Mouse (Mus musculus) kidney, postnatal 14 days (tissue): Measurements from ENCODE around the gene Iqcf1.

Experiments used
- DNase-seq: peaks from one replicate; pipeline ENCODE4 v3.0.0; 2022; ENCODE audit warnings: mixed read lengths

Iqcf1 gene

DNA sequence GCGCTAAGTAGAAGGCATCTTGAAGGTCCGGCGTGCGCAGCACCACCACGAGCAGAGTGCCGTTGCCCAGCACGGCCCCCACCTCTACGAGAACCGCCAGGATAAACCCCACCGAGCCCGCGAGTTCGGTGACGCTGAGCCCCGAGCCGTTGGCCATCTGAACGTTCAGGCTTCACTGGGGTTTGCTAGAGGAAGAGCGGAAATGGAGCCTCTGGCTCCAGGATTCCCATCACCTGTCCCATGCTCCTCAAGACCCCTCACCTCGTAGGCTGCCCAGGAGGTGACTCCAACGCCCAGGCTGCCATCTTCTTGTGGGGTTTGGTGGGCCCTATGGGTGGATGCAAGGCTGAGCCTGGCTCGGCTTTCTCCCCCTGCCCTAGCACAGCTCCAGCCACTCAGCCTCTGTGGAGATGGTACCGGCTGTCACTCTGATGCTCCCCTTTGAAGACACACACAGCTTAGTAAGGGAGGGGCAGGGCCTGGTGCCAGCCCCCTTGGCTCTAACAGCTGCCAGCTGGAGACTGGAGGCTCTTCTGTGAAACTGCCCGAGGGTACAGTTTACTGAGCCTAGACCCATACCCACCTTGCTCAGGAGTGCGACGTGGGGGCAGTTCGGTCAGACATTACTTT, 34.1 kb upstream of the Iqcf1 start, which contains the start of gene Gpr62:
Gene Gpr62 (minus strand): TSS at position 368 of the 630 bp plus-strand sequence.
- no peak for DNase-seq

DNA sequence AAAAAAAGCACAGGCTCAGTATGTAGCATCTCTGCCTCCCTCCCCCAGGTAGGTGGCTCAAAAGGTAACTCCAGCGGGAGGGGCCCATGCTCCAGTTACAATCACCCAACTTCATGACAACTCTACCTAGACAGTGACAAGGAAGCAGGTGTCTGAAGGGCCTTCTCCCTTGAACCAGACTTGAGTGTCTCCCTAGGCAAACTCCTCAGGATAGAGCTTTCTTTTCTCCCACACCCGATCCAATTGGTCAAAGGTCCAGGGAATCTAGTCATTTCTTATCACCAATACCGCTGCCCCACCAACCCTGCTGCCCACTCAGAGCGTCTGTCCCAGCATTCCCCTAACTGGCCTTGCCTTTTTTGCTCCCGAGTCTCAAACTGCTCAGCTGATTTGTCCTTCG, 33.0 kb upstream of the Iqcf1 start:
- no peak for DNase-seq

- DNase-seq: no peak
Observed at GRCm38 (mm10) chr9:106467746-106468145, 32.0 kb upstream of the Iqcf1 start.

DNA sequence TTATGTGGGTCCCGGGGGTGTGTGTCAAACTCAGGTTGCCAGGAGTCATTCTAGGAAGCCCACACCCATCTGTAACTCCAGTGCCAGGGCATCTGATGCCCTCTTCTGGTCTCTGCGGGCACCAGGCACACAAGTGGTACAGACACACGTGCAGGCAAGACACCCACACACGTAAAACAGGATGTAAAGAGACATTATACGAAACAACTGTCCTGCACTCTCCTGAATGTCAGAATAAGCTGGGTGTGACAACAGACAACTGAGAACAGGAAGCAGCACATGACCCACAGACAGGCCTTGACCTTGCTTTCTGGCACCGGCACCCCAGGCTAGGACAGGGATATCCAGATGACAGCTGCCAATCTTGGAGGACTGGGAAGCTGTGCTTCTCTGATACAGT, 30.4 kb upstream of the Iqcf1 start:
- no peak for DNase-seq

DNA sequence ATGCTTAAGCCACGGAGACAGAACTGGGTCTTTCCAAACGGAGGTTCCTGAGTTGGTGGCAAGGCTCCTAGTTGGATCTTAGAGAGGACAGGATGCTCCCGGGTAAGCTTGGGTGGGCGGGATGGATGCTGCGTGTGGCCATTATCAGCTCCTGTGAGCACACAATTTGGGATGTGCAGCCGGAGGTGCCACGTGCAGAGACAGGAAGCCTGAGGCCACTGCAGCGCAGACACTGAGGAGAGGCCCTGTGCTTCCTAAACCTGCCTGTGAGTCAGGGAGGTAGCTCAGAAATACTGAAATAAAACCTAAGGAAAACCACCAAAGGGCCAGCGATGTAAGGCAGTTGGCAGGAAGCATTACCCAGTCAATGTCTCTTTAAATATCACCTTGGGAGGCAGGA, 30.0 kb upstream of the Iqcf1 start:
- DNase-seq: no peak

DNA sequence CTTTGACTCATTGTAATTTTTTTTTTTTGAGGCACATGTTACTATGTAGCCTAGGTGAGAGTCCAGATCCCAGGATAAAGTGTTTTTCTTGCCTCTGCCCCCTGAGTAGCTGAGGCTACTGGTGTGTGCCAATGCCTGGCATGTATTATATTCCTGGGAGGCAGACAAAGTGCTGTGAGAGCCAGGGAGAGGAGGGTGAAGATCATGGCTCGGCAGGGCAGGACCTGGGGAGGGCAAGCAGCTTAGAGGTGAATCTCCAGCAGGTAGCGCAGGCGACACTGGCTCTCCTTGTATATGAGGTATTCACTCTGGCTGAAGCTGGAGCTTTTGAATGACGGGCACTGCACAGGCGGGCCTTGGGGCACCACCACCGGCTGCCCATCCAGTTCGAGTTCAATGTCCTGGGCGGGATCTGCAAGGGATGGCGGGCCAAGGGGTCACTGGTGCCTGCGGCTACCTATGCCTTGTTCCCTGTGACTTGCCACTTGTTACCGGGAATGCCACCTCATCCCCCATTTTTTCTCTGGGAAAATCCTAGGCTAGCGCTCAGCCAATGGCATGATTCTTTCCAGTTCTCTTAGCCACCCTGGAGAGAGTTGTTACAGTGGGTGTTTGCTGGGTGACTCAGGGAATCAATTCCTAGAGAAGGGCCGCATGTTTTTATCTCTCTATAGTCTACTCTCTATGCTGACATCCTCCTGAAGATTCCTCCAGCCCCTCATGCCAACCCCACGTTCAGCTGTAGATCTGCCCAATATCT, 28.6 kb upstream of the Iqcf1 start:
- DNase-seq: no peak

GRCm38 (mm10) chr9:106471892-106472291, 27.9 kb upstream of the Iqcf1 start:
- peak; percentile 80 for DNase-seq

DNA sequence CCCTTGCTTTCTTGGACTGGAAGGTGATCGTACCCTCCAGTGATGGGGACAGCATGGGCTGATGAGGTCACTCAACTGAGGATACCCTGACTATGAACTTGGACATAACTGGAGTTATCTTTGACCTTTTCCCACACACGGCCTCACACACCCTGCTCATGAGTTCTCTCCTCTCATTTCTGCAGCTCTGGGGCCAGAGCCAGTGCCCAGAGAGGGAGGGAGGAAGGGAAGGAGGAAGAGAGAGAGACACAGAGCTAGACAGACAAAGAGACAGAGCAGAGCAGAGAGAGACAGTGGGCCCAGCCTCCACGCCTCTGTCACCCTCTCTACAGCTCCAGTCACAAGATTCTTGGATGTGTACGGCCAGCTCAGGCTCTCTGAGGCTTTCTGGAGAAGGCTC, 27.4 kb upstream of the Iqcf1 start:
- DNase-seq: no peak

DNA sequence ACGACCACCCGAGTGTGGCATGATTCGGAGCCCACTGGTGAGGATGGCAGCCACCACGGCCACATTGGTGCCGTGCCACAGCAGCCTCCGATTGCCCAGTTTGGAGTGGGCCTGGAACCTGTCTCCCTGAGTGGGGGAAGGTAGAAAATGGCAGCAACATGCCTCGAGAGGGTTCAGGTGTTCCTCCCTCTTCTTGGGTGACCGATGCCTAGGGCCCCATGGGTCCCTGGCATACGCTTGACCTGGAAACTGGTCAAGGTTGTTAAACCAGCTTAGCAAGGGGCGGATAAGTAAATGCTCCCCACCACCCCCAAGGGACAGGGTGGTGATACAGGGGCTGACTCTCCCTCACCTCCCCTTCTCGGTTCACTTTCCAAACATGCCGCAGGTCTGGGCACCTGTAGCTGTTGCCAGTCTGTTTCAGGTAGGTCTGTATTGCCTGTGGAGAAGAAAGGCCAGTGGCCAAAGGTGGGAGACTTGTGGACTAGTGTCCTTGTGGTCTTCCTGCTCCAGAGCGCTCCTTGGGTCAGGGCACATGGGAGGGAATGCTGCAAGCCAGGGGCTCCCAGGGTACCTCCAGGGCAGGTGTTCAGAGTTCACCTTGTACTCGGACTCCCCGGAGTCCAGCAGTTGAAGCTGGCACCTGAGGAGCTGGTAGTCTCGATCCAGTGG, 26.6 kb upstream of the Iqcf1 start:
- DNase-seq: peak; percentile 55

GRCm38 (mm10) chr9:106473753-106474105, 26.0 kb upstream of the Iqcf1 start:
- DNase-seq: no peak

DNA sequence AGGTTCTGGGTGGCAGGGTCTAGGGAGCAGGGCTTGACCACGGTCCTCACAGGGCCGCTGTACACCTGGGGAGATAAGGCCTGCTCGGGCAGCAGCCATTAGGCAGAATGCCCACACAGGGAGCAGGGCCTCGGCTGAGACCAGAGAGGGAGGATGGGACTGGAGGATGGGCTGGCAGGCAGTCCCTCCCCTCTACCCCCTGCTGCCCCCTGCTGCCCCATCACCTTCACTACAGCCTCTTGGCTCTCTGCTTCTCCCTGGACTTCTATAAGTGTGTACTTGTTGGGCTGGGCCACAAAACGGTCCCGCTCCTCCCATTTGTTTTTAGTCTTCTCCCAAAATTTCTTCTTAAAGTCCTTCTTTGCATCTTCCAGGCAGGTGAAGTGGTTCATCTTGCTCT, 25.3 kb upstream of the Iqcf1 start:
- DNase-seq: peak; percentile 76

DNA sequence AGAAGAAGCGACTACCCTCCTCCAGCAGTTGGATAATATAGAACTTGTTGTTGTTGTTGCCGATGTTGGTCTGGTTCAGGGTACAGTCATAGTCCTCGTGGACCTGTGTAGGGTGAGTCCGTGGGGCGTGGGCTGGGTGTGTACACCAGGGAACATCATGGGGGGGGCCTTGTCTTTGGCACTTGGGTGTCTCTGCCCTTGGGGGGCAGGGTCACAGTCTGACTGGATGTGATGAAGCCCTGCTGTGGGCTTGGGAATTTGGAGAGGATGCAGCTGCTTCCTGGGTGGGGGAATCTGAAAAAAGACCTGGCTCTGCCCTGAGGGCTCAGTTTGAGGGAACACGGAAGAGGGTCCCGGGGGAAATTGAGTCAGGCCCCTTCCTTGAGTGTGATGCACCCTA, 24.7 kb upstream of the Iqcf1 start:
- peak; percentile 45 for DNase-seq

DNA sequence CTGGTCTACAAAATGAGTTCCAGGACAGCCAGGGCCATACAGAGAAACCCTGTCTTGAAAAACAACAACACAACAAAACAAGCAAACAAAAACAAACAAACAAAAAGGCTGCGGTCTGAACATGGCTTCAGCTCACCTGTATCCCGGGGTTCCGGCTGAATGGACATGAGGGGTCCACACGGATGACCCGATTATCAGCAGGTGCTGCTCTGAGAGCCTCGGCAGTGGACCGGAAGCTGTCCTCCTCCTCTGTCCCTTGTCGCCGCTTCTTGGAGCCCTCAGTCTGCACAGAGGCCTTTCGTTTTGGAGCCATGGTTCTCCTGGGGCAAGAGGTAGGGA, 24.1 kb upstream of the Iqcf1 start, which contains the start of gene Rrp9:
Gene Rrp9 (plus strand): TSS at position 301 of the 339 bp plus-strand sequence.
- DNase-seq: no peak

DNA sequence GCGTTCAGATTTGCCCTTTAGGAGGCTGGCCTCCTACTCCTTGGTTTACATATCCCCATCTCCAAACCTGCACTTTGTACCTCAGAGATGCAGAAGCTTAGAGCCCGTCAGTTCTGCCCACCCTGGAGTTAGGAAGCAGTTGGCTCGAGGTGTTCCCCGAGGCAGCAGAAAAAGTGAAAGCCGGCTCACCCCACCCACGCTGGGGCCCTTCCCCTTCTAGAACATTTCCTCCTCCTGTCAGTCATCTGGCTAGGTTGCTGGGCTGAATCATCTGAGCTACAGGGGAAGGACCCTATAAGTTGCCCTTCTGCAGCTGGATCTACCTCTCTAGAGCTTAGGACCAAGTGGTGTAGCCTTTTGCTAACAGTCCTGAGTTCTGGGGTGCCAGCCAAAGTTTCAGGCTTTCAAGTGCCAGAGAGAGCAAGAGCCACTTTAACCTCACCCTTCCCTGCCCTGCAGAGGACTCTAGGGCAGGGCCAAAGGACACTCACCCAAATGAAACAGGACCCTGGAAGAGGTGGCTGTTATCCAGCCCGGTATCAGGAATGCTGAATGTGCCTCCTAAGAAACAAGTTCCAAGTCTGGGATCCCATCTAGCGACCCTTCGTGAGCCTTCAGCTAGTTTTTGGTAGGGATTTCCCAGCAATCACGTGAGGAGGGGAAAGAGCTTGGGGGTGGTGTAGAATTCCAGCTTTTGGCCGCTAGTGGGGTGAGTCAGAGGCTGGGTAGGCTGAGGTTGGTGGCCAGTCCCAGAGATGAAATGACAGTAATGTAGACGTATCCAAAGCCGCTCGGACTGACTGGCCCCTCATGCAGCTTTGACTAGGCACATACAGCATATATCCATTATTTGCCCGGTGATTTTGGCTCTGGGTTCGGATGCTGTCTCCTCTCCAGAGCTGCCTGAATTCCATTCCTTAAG, 23.5 kb upstream of the Iqcf1 start:
- peak; percentile 53 for DNase-seq

DNA sequence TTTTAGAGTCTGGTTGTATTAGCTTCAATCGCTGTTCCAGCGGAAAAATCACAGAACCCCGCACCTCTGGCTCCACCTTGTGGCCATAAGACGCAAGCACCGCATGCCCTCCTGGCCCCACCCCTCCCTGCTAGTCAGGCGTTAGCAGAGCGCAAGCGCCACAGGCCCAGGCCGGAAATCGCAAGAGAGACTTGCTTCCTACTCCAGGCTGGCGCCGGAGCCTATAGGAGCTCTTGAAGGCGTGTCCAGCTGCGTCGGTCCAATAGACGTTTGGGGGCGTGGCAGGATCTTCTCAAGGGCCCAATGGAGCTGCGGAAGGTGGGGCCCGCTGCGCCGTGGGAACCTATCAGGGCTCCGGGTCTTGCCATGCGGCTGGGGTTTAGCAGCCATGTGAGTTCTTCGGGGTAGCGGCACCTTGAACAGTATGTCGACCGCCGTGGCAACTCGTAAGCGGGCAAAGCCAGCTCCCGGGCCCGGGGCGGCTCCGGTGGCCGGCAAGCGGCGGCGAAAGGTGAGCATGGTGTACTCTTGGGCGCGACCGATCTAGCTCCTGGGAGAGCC, 22.8 kb upstream of the Iqcf1 start, which contains the start of gene Parp3:
Gene Parp3 (minus strand): TSS at position 26 of the 561 bp plus-strand sequence.
- peak; percentile 100 for DNase-seq

GRCm38 (mm10) chr9:106477649-106478048, 22.1 kb upstream of the Iqcf1 start:
- DNase-seq: no peak

- DNase-seq: no peak
Observed at GRCm38 (mm10) chr9:106478101-106478500, 21.7 kb upstream of the Iqcf1 start.

GRCm38 (mm10) chr9:106480541-106480940, 19.2 kb upstream of the Iqcf1 start:
- DNase-seq: no peak

DNA sequence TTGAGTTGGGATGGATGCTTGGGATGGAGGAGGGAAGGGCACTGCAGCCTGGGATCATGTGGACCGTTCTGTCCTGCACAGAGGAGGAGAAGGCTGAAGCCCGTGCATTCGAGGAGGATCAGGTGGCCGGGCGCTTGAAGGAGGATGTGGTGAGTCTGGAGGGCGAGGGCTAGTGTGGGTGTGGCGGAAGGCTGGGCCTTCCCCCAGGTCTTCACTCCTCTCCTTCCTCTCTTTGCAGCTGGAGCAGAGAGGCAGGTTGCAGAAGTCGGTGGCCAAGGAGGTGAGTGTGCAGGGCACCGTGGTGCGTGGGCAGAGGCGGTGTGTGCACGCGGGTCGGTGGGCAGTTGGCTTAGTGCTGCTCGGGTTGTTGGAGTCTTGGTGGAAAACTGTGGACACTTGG, 18.7 kb upstream of the Iqcf1 start:
- no peak for DNase-seq

- no peak for DNase-seq
Observed at GRCm38 (mm10) chr9:106481676-106482075, 18.1 kb upstream of the Iqcf1 start.

DNA sequence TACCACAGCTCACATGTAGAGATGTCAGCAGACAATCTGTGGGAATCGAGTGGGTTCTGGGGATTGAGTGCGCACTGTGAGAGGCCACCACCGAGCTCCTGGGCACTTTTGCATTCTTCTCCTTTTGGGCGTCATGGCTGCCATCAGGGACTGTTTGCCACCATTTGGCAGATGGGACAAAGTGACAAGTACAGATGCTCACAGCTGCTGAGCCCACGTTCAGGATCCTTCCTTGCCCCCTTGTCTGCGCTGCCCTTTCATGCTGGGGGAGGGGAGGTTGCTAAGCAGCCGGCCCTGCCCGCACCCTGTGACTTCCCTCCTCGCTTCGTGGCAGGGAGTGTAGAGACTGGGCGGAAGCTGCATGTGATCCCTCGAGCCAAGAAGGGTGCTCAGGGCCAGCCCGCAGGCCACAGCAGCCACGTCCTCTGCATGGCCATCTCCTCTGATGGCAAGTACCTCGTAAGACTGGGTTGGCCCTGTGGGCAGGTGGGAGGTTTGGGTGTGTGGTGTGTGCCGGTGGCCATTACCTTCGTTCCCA, 17.1 kb upstream of the Iqcf1 start:
- DNase-seq: no peak

- no peak for DNase-seq
Observed at GRCm38 (mm10) chr9:106483136-106483535, 16.6 kb upstream of the Iqcf1 start.
